Comparison of ENCODE assay signal across 13 mouse cellular contexts in the genomic region with DNA sequence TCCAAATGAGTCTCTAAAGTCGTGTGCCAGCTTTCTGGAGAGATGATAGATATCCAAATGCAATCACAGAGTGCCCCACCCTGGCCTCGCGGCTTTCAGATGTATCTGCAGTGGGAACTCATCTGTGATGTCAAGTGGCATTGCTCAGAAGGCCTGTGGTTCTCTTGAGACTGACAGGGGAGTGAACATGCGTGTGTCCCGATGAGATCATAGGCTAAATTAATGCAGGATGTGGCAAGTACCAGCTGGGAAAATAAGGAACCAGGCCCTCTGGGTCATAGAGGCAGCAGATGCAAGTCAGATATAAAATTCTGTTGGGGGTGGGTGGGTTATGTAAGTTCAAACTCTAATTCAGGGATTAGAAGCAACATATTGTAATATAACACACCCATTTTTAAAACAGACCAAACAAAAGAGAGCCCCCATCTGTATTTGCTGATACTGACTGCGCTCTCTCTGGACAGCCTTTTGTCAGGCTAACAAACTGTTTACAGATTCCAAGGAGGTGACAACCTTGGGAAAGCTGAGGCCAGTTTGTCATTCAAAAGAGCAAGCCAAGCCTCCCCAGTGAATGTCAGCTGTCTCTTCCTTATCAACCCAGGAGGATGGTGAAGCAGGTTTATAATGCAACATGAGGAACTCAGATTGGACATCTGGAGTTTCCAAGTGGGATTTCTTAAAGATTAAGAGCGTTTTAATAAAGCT. TPM values are rescaled to one million over a fixed set of nuclear protein-coding genes. Genes with fewer than 3 reads are reported as not detected.
DNase-seq lines count a peak whose midpoint lies in the region; ATAC-seq and TF ChIP-seq lines count a peak whose summit lies in the region.
"Had no signal": no experiment of that assay in that cellular context is flagged by ENCODE, and none has a peak within 500 bp of the region (broad histone marks: within the 10 kb centered on the region; RNA-seq: fewer than 3 reads in every experiment).

No protein-coding gene starts in this region.

- H3K27me3 ChIP-seq in heart, postnatal 0 days (ENCODE audit: control insufficient read depth, insufficient read depth, low read length), result no peaks in the 10 kb centered on the region
- no peaks in the 10 kb centered on the region for H3K27me3 ChIP-seq in stomach, postnatal 0 days (ENCODE audit: control insufficient read depth, insufficient read depth, low read length)
- no peaks in the 10 kb centered on the region for H3K27me3 ChIP-seq in midbrain, embryonic 15.5 days (replicated peaks)
- H3K27me3 ChIP-seq: limb, embryonic 12.5 days; midbrain, embryonic 12.5 days; stomach, embryonic 15.5 days had no signal

- peak; percentile 53 to 75 for DNase-seq in heart, adult 18-20 months
- DNase-seq in heart, postnatal 36 days, result no peak
- peak; percentile 22 to 47 for DNase-seq in lung, adult 18-20 months
- DNase-seq in lung, adult 2 months, result no peak
- DNase-seq in heart, postnatal 0 days (ENCODE audit: low spot score), result peak; percentile 41
- no peak for DNase-seq in stomach, postnatal 0 days (ENCODE audit: low spot score)
- DNase-seq in thymus, postnatal 10 days (ENCODE audit: low spot score in 2 of 2), result no peak
- DNase-seq: adrenal gland, postnatal 10 days; kidney, postnatal 25 days had no signal

- TF ChIP-seq EP300 in heart, postnatal 0 days (IDR thresholded peaks at IDR 0.05; ENCODE audit: low read depth), result no peak; the same call in 1 of the 2 replicates
- no peak for TF ChIP-seq EP300 in stomach, postnatal 0 days (optimal IDR thresholded peaks at IDR 0.05)

- WGBS in lung, adult 2 months, result 49% methylated on average over 7 of the region's 7 CpGs
- WGBS in heart, postnatal 0 days, result 34% methylated on average over 7 of the region's 7 CpGs
- 56% methylated on average over 7 of the region's 7 CpGs for WGBS in stomach, postnatal 0 days
- 67% methylated on average over 7 of the region's 7 CpGs for WGBS in midbrain, embryonic 15.5 days

- no peak overlapping the region for H3K4me3 ChIP-seq in lung, adult 2 months (replicated peaks; ENCODE audit: extremely low read depth, low read depth, low read length)
- H3K4me3 ChIP-seq in heart, postnatal 0 days (ENCODE audit: low read depth, low read length), result no peak overlapping the region
- no peak overlapping the region for H3K4me3 ChIP-seq in stomach, postnatal 0 days (ENCODE audit: low read depth, low read length)
- no peak overlapping the region for H3K4me3 ChIP-seq in midbrain, embryonic 15.5 days
- H3K4me3 ChIP-seq: limb, embryonic 12.5 days; midbrain, embryonic 12.5 days; stomach, embryonic 15.5 days had no signal

- H3K4me1 ChIP-seq in lung, adult 2 months (ENCODE audit: control insufficient read depth, insufficient read depth, low read length), result no peaks in the 10 kb centered on the region
- no peaks in the 10 kb centered on the region for H3K4me1 ChIP-seq in heart, postnatal 0 days (ENCODE audit: control insufficient read depth, insufficient read depth)
- H3K4me1 ChIP-seq in stomach, postnatal 0 days (replicated peaks; ENCODE audit: control insufficient read depth, insufficient read depth), result no peaks in the 10 kb centered on the region
- no peaks in the 10 kb centered on the region for H3K4me1 ChIP-seq in midbrain, embryonic 15.5 days
- H3K4me1 ChIP-seq: limb, embryonic 12.5 days; midbrain, embryonic 12.5 days; stomach, embryonic 15.5 days had no signal

- TF ChIP-seq POLR2A in lung, adult 2 months (IDR thresholded peaks at IDR 0.05; ENCODE audit: borderline replicate concordance, extremely low read depth, low read depth, low read length), result no peak

- peak overlapping the region; percentile 56 for H3K27ac ChIP-seq in heart, postnatal 0 days (ENCODE audit: low read depth)
- H3K27ac ChIP-seq in stomach, postnatal 0 days (replicated peaks), result no peak overlapping the region
- no peak overlapping the region for H3K27ac ChIP-seq in midbrain, embryonic 15.5 days
- H3K27ac ChIP-seq: limb, embryonic 12.5 days; midbrain, embryonic 12.5 days; stomach, embryonic 15.5 days had no signal

- H3K9ac ChIP-seq in heart, postnatal 0 days (replicated peaks; ENCODE audit: low read depth, low read length), result no peak overlapping the region
- H3K9ac ChIP-seq in stomach, postnatal 0 days (ENCODE audit: low read length), result no peak overlapping the region
- H3K9ac ChIP-seq in midbrain, embryonic 15.5 days, result no peak overlapping the region
- H3K9ac ChIP-seq: limb, embryonic 12.5 days; midbrain, embryonic 12.5 days; stomach, embryonic 15.5 days had no signal

- no peak overlapping the region for H3K4me2 ChIP-seq in heart, postnatal 0 days (ENCODE audit: low read depth, low read length)
- H3K4me2 ChIP-seq in stomach, postnatal 0 days (replicated peaks; ENCODE audit: low read depth), result no peak overlapping the region
- no peak overlapping the region for H3K4me2 ChIP-seq in midbrain, embryonic 15.5 days
- H3K4me2 ChIP-seq: limb, embryonic 12.5 days; midbrain, embryonic 12.5 days; stomach, embryonic 15.5 days had no signal

- ATAC-seq in heart, postnatal 0 days (ENCODE audit: insufficient read depth, low read depth), result peak; percentile 82
- peak; percentile 40; the same call in 1 of the 2 replicates for ATAC-seq in stomach, postnatal 0 days (ENCODE audit: low FRiP score, low TSS enrichment)
- no peak for ATAC-seq in midbrain, embryonic 15.5 days (replicated peaks)

- H3K36me3 ChIP-seq in heart, postnatal 0 days (replicated peaks; ENCODE audit: control insufficient read depth, insufficient read depth, low read length), result peaks cover 77% of the 10 kb centered on the region
- peaks cover 30% of the 10 kb centered on the region for H3K36me3 ChIP-seq in stomach, postnatal 0 days (ENCODE audit: control insufficient read depth, insufficient read depth, low read length)
- peaks cover 53% of the 10 kb centered on the region for H3K36me3 ChIP-seq in midbrain, embryonic 15.5 days (replicated peaks)

- no peaks in the 10 kb centered on the region for H3K9me3 ChIP-seq in heart, postnatal 0 days (replicated peaks; ENCODE audit: control insufficient read depth, low read length)
- H3K9me3 ChIP-seq in stomach, postnatal 0 days (ENCODE audit: control insufficient read depth, low read length), result no peaks in the 10 kb centered on the region
- no peaks in the 10 kb centered on the region for H3K9me3 ChIP-seq in midbrain, embryonic 15.5 days
- H3K9me3 ChIP-seq: limb, embryonic 12.5 days; midbrain, embryonic 12.5 days; stomach, embryonic 15.5 days had no signal

- intact Hi-C loops in heart, postnatal 36 days (cut with DNase I), result no loop called here

- no peak for TF ChIP-seq CTCF in lung, adult 2 months (IDR thresholded peaks at IDR 0.05; ENCODE audit: insufficient read depth, low read length)
- TF ChIP-seq CTCF in heart, postnatal 0 days (IDR thresholded peaks at IDR 0.05; ENCODE audit: low read depth), result no peak
- TF ChIP-seq CTCF in stomach, postnatal 0 days (IDR thresholded peaks at IDR 0.05; ENCODE audit: low read depth), result no peak

RNA-seq across cellular contexts. Expression of a gene that starts 20.7 kb away (rescaled TPM):
- 10 to 100 TPM; 55.4 to 60.7 TPM for total RNA-seq in heart, adult 18-20 months (2021)
- total RNA-seq in heart, postnatal 36 days (2021), result 10 to 100 TPM; 47.0 to 49.2 TPM
- 9.3 and 10.8 TPM in 2 replicates for polyA plus RNA-seq in lung, adult 2 months (2012; rRNA removed)
- total RNA-seq in heart, postnatal 0 days (2014; rRNA removed; ENCODE audit: low replicate concordance), result 51.4 and 69.7 TPM in 2 replicates
- 80.8 and 88.8 TPM in 2 replicates for polyA plus RNA-seq in heart, postnatal 0 days (2015; fragmentation: Nextera tagmentation; extraction: Ambion mirVana)
- polyA plus RNA-seq in stomach, postnatal 0 days (2015; fragmentation: Nextera tagmentation; extraction: Ambion mirVana), result 30.1 and 31.0 TPM in 2 replicates
- polyA plus RNA-seq in midbrain, embryonic 15.5 days (2015; fragmentation: Nextera tagmentation; extraction: Ambion mirVana), result 51.2 and 53.2 TPM in 2 replicates

RNA-seq across cellular contexts. Expression of a gene that starts 20.8 kb away (rescaled TPM):
- 10 to 100 TPM; 49.5 to 50.0 TPM for total RNA-seq in heart, adult 18-20 months (2021)
- 10 to 100 TPM; 48.2 to 48.8 TPM for total RNA-seq in heart, postnatal 36 days (2021)
- 7.4 and 9.5 TPM in 2 replicates for polyA plus RNA-seq in lung, adult 2 months (2012; rRNA removed)
- 54.2 and 55.3 TPM in 2 replicates for total RNA-seq in heart, postnatal 0 days (2014; rRNA removed; ENCODE audit: low replicate concordance)
- polyA plus RNA-seq in heart, postnatal 0 days (2015; fragmentation: Nextera tagmentation; extraction: Ambion mirVana), result 70.8 TPM in 2 replicates
- 29.9 and 30.8 TPM in 2 replicates for polyA plus RNA-seq in stomach, postnatal 0 days (2015; fragmentation: Nextera tagmentation; extraction: Ambion mirVana)
- polyA plus RNA-seq in midbrain, embryonic 15.5 days (2015; fragmentation: Nextera tagmentation; extraction: Ambion mirVana), result 38.9 and 41.6 TPM in 2 replicates

Comparison
In these comparisons a context has a peak if more than half of its experiments do, and no peak if none do; other contexts are left out.
1. DNase-seq: peak in heart, adult 18-20 months (2 of 2), lung, adult 18-20 months (2 of 2) and heart, postnatal 0 days (single experiment); none in heart, postnatal 36 days (0 of 2), lung, adult 2 months (single experiment), stomach, postnatal 0 days (single experiment) and thymus, postnatal 10 days (0 of 2).